Mouse (Mus musculus): ENCODE data around the gene Cyp20a1. TPM values are rescaled to one million over a fixed set of nuclear protein-coding genes. Genes with fewer than 3 reads are reported as not detected.
A peak's percentile ranks its signal among the peaks of the same experiment; 100 is the strongest.

Gene Cyp20a1
- polyA plus RNA-seq, 1 experiment = 9.1 TPM

DNA sequence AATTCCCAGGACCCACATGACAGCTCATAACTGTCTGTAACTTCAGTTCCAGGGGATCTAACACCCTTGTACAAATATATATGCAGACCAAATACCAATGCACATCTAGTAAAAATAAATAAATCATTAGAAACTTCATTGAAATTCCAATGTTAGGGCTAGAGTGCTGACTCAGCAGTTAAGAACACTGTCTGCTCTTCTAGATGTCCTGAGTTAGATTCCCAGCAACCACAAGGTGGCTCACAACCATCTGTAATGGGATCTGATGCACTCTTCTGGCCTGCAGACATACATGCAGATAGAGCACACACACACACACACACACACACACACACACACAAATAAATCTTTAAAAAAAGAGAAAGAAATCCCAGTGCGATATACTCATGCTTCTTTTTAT, 61.7 kb downstream of the Cyp20a1 start:
- TF ChIP-seq CTCF (IDR thresholded peaks at IDR 0.05; ENCODE audit: insufficient read depth, low read length) = no peak
- no peak for DNase-seq
- Histone ChIP-seq H3K4me3 (replicated peaks; ENCODE audit: extremely low read depth, low read depth, low read length) (no peak overlapping the region), H3K4me1 (ENCODE audit: control insufficient read depth, insufficient read depth, low read length) (no peaks in the 10 kb centered on the region)
- WGBS = 100% methylated on average over 1 of the region's 1 CpGs

- WGBS = 25% methylated on average over 13 of the region's 13 CpGs
- Histone ChIP-seq H3K4me3 (replicated peaks; ENCODE audit: extremely low read depth, low read depth, low read length) (peak overlapping the region; percentile 63), H3K4me1 (ENCODE audit: control insufficient read depth, insufficient read depth, low read length) (peaks cover 3% of the 10 kb centered on the region)
- DNase-seq = no peak
- no peak for TF ChIP-seq CTCF (IDR thresholded peaks at IDR 0.05; ENCODE audit: insufficient read depth, low read length)
- no peak for TF ChIP-seq POLR2A (IDR thresholded peaks at IDR 0.05; ENCODE audit: borderline replicate concordance, extremely low read depth, low read depth, low read length)
Observed at GRCm38 (mm10) chr1:60408501-60409167, 65.5 kb downstream of the Cyp20a1 start.

DNA sequence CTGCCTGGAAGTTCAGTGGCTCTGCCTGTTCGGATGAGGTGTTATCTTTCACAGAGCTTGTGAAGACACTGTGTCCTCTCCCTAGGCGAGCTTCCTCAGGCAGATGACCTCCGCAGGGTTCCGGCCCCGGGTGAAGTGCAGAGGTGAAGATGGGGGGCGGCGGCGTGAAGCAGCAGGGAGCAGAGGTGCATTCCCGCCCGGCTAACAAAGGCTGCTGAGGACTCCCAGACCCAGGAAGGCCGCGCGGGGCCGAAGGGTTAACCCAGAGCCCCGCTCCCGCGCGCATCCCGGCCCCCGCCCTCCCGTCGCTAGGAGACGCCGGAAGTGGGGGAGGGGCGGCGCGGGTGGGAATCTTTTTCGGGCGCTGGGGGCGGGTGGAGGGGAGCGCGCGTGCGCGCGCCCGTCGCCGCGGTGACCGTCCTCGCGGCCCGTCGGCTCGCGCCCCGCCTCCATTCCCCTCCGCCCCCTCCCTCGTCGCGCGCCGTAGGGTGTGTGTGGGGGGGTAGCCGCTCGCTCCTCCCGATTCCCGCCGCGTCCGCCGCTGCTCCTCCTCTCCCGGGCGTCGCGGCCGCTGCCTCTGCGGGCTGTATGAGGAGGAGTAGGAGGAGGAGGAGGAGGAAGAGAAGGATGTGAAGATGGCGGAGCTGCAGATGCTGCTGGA, 66.2 kb downstream of the Cyp20a1 start, which contains the start of gene Abi2:
Abi2 (plus strand) TSS at position 452 of the 661 bp plus-strand sequence.
- WGBS = under 1% methylated on average over 55 of the region's 69 CpGs
- Histone ChIP-seq H3K4me1 (ENCODE audit: control insufficient read depth, insufficient read depth, low read length) (peaks cover 3% of the 10 kb centered on the region), H3K4me3 (replicated peaks; ENCODE audit: extremely low read depth, low read depth, low read length) (peak within 1 kb of the TSS; percentile 91)
- no peak for TF ChIP-seq CTCF (IDR thresholded peaks at IDR 0.05; ENCODE audit: insufficient read depth, low read length)
- peak; percentile 59; the same call in 1 of the 2 replicates for TF ChIP-seq POLR2A (IDR thresholded peaks at IDR 0.05; ENCODE audit: borderline replicate concordance, extremely low read depth, low read depth, low read length)
- DNase-seq = peak; percentile 84

DNA sequence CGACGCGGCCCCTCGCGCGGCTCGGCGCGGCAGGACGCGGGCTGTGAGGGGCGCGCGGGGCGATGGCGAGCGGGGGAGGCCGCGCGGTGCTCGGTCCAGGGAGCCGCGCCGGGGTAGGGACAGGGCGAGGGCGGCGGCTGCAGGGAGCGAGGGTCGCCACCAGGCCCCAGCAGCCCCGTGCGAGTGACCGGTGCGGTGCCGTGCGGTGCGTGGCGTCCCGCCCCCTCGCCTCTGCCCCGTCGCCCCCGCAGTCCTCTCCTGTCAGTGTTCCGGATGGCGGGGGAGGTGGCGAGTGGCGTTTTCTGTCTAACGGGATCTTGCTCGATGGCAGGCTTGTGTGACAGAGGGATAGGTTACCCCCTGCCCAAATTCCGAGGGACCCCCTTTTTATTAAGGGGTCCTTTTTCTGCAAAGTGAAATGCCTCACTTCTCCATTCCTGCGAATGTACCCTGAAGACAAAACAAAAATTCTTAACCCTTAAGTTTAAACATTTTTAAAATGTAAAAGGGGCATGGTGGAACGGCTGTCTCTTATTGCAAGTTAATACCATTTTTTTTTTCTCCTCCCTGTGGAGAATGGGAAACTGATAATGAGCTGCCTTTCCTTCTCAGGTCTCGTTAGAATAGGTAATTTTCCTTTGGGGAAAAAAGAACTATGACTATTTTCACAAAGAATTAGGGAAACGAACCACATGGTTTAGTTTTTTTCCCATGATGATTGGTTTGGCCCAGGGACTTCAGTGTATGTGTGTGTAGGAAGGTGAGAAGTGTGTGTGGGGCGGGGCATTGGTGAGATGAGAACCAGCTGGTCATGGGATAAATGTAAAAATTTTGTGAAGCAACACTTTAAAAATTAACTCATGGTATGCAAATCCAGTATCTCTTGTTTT, 67.0 kb downstream of the Cyp20a1 start:
- under 1% methylated on average over 41 of the region's 54 CpGs for WGBS
- no peak for DNase-seq
- Histone ChIP-seq H3K4me1 (ENCODE audit: control insufficient read depth, insufficient read depth, low read length) (peaks cover 3% of the 10 kb centered on the region), H3K4me3 (replicated peaks; ENCODE audit: extremely low read depth, low read depth, low read length) (peak overlapping the region; percentile 91)
- TF ChIP-seq CTCF (IDR thresholded peaks at IDR 0.05; ENCODE audit: insufficient read depth, low read length) = no peak
- no peak for TF ChIP-seq POLR2A (IDR thresholded peaks at IDR 0.05; ENCODE audit: borderline replicate concordance, extremely low read depth, low read depth, low read length)

GRCm38 (mm10) chr1:60416724-60417123, 73.6 kb downstream of the Cyp20a1 start:
- WGBS = 30% methylated on average over 3 of the region's 3 CpGs
- Histone ChIP-seq H3K4me3 (replicated peaks; ENCODE audit: extremely low read depth, low read depth, low read length) (no peak overlapping the region), H3K4me1 (ENCODE audit: control insufficient read depth, insufficient read depth, low read length) (no peaks in the 10 kb centered on the region; the same call in 1 of the 2 replicates)
- TF ChIP-seq CTCF (IDR thresholded peaks at IDR 0.05; ENCODE audit: insufficient read depth, low read length) (no peak), POLR2A (IDR thresholded peaks at IDR 0.05; ENCODE audit: borderline replicate concordance, extremely low read depth, low read depth, low read length) (no peak)
- no peak for DNase-seq

- 68% methylated on average over 1 of the region's 1 CpGs for WGBS
- DNase-seq = no peak
Observed at GRCm38 (mm10) chr1:60423882-60424281, 80.8 kb downstream of the Cyp20a1 start.

GRCm38 (mm10) chr1:60428341-60428740, 85.2 kb downstream of the Cyp20a1 start:
- 77% methylated on average over 2 of the region's 2 CpGs for WGBS
- no peaks in the 10 kb centered on the region for H3K4me1 ChIP-seq (ENCODE audit: control insufficient read depth, insufficient read depth, low read length)
- H3K4me3 ChIP-seq (replicated peaks; ENCODE audit: extremely low read depth, low read depth, low read length) = no peak overlapping the region
- DNase-seq = no peak
- TF ChIP-seq CTCF (IDR thresholded peaks at IDR 0.05; ENCODE audit: insufficient read depth, low read length) = no peak
- no peak for TF ChIP-seq POLR2A (IDR thresholded peaks at IDR 0.05; ENCODE audit: borderline replicate concordance, extremely low read depth, low read depth, low read length)

More at GRCm38 (mm10) chr1:60423882-60424281, 80.8 kb downstream of the Cyp20a1 start:
- no peaks in the 10 kb centered on the region for H3K4me1 ChIP-seq (ENCODE audit: control insufficient read depth, insufficient read depth, low read length)
- H3K4me3 ChIP-seq (replicated peaks; ENCODE audit: extremely low read depth, low read depth, low read length) = no peak overlapping the region
- TF ChIP-seq CTCF (IDR thresholded peaks at IDR 0.05; ENCODE audit: insufficient read depth, low read length) = no peak
- no peak for TF ChIP-seq POLR2A (IDR thresholded peaks at IDR 0.05; ENCODE audit: borderline replicate concordance, extremely low read depth, low read depth, low read length)

DNA sequence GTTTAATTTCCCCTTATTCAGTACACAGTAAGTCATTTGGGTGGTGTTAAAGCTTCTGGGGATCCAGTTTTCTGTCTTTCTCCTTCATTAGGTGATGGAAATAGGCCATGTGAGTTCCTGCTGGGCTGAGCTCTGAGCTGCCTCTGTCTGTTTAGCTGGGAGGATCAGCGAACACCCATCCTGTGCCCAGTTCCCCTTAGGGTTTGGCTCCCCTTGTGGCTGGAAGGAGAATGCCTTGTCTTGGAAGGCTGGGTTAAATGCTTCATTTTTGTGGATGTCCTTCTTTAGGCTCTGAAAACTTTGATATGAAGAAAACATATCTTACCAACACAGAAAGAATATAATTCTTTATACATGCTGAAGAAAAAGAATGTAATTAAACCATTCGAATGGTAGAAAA, 85.8 kb downstream of the Cyp20a1 start:
- DNase-seq = peak; percentile 22
- 60% methylated on average over 2 of the region's 2 CpGs for WGBS
- TF ChIP-seq POLR2A (IDR thresholded peaks at IDR 0.05; ENCODE audit: borderline replicate concordance, extremely low read depth, low read depth, low read length) (no peak), CTCF (IDR thresholded peaks at IDR 0.05; ENCODE audit: insufficient read depth, low read length) (peak; percentile 90)

GRCm38 (mm10) chr1:60431531-60431930, 88.4 kb downstream of the Cyp20a1 start:
- no peak for DNase-seq

More for the DNA sequence above, 85.8 kb downstream of the Cyp20a1 start:
- Histone ChIP-seq H3K4me3 (replicated peaks; ENCODE audit: extremely low read depth, low read depth, low read length) (no peak overlapping the region), H3K4me1 (ENCODE audit: control insufficient read depth, insufficient read depth, low read length) (no peaks in the 10 kb centered on the region)

More at GRCm38 (mm10) chr1:60431531-60431930, 88.4 kb downstream of the Cyp20a1 start:
- Histone ChIP-seq H3K4me1 (ENCODE audit: control insufficient read depth, insufficient read depth, low read length) (no peaks in the 10 kb centered on the region), H3K4me3 (replicated peaks; ENCODE audit: extremely low read depth, low read depth, low read length) (no peak overlapping the region)
- TF ChIP-seq CTCF (IDR thresholded peaks at IDR 0.05; ENCODE audit: insufficient read depth, low read length) (no peak), POLR2A (IDR thresholded peaks at IDR 0.05; ENCODE audit: borderline replicate concordance, extremely low read depth, low read depth, low read length) (no peak)
- 92% methylated on average over 5 of the region's 5 CpGs for WGBS

All from lung, adult 2 months (tissue).